Mouse (Mus musculus): ENCODE measurements around the gene Nyap2. TPM values are rescaled to one million over a fixed set of nuclear protein-coding genes. Genes with fewer than 3 reads are reported as not detected.

Gene Nyap2
- polyA plus RNA-seq, 1 experiment, result 0.03 TPM

DNA sequence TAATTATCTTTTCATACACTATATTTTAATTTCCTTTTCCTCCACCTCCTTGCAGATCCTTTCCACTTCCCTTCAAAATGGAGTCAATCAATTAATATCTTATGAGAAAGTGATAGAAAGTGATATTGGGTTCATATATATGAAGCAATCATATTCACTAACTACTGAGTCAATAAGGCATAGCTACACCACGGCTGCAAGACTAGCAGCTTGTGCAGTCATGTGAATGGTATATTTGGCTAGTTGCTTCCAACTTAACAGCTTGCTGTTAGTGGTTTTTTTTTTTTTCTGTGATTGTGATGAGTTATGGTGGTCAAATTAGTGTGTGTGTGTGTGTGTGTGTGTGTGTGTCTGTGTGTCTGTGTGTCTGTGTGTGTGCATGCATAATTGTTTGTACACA lies 25.0 kb downstream of the Nyap2 start:
- TF ChIP-seq CTCF (IDR thresholded peaks at IDR 0.05; ENCODE audit: borderline replicate concordance, control insufficient read depth, extremely low read depth, insufficient read depth, low read length, poor library complexity) (no peak), POLR2A (IDR thresholded peaks at IDR 0.05; ENCODE audit: control insufficient read depth, extremely low read depth, insufficient read depth, low read length, poor library complexity) (no peak)
- no peaks in the 10 kb centered on the region for H3K27me3 ChIP-seq (ENCODE audit: control insufficient read depth, insufficient read depth, low read length)
- H3K4me3 ChIP-seq (ENCODE audit: control insufficient read depth, insufficient read depth, low read length), result no peak overlapping the region
- H3K36me3 ChIP-seq (ENCODE audit: control insufficient read depth, insufficient read depth, low read length), result no peaks in the 10 kb centered on the region
- H3K4me1 ChIP-seq (replicated peaks; ENCODE audit: control insufficient read depth, insufficient read depth, low read length), result no peaks in the 10 kb centered on the region
- WGBS, result 91% methylated on average over 1 of the region's 1 CpGs
- no peak overlapping the region for H3K27ac ChIP-seq (ENCODE audit: control insufficient read depth, insufficient read depth, low read length)
- DNase-seq, result no peak

DNA sequence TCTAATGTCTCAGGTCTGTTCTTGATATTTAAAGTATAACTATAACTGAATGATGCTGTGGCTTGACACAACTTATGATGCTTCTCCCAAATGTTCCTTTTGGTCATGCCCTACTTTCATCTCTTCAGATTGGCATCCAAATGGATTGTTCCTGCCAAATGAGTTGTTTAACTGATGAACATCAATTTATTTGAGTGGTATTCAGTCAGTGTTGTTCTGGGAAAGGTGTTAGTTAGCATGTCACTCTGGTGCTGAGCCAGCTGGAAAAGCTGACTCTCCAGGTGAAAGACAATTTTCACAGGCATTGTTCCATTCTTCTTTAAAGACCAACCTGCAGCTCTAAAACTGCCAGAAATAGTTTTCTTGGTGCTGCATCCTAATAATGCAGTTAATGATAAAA lies 43.0 kb downstream of the Nyap2 start:
- Histone ChIP-seq H3K36me3 (ENCODE audit: control insufficient read depth, insufficient read depth, low read length) (no peaks in the 10 kb centered on the region), H3K27me3 (ENCODE audit: control insufficient read depth, insufficient read depth, low read length) (no peaks in the 10 kb centered on the region), H3K4me1 (replicated peaks; ENCODE audit: control insufficient read depth, insufficient read depth, low read length) (no peaks in the 10 kb centered on the region), H3K4me3 (ENCODE audit: control insufficient read depth, insufficient read depth, low read length) (no peak overlapping the region), H3K27ac (ENCODE audit: control insufficient read depth, insufficient read depth, low read length) (no peak overlapping the region)
- TF ChIP-seq POLR2A (IDR thresholded peaks at IDR 0.05; ENCODE audit: control insufficient read depth, extremely low read depth, insufficient read depth, low read length, poor library complexity) (no peak), CTCF (IDR thresholded peaks at IDR 0.05; ENCODE audit: borderline replicate concordance, control insufficient read depth, extremely low read depth, insufficient read depth, low read length, poor library complexity) (no peak)
- DNase-seq, result no peak

- H3K27me3 ChIP-seq (ENCODE audit: control insufficient read depth, insufficient read depth, low read length), result no peaks in the 10 kb centered on the region
- no peak overlapping the region for H3K4me3 ChIP-seq (ENCODE audit: control insufficient read depth, insufficient read depth, low read length)
- TF ChIP-seq POLR2A (IDR thresholded peaks at IDR 0.05; ENCODE audit: control insufficient read depth, extremely low read depth, insufficient read depth, low read length, poor library complexity) (no peak), CTCF (IDR thresholded peaks at IDR 0.05; ENCODE audit: borderline replicate concordance, control insufficient read depth, extremely low read depth, insufficient read depth, low read length, poor library complexity) (no peak)
- 90% methylated on average over 8 of the region's 8 CpGs for WGBS
- H3K4me1 ChIP-seq (replicated peaks; ENCODE audit: control insufficient read depth, insufficient read depth, low read length), result no peaks in the 10 kb centered on the region
- no peak for DNase-seq
- H3K36me3 ChIP-seq (ENCODE audit: control insufficient read depth, insufficient read depth, low read length), result no peaks in the 10 kb centered on the region
- H3K27ac ChIP-seq (ENCODE audit: control insufficient read depth, insufficient read depth, low read length), result no peak overlapping the region
Observed at GRCm38 (mm10) chr1:81132007-81132712, 55.4 kb downstream of the Nyap2 start.

GRCm38 (mm10) chr1:81143855-81144254 lies 67.1 kb downstream of the Nyap2 start:
- Histone ChIP-seq H3K36me3 (ENCODE audit: control insufficient read depth, insufficient read depth, low read length) (no peaks in the 10 kb centered on the region), H3K4me3 (ENCODE audit: control insufficient read depth, insufficient read depth, low read length) (no peak overlapping the region), H3K27me3 (ENCODE audit: control insufficient read depth, insufficient read depth, low read length) (no peaks in the 10 kb centered on the region), H3K4me1 (replicated peaks; ENCODE audit: control insufficient read depth, insufficient read depth, low read length) (no peaks in the 10 kb centered on the region), H3K27ac (ENCODE audit: control insufficient read depth, insufficient read depth, low read length) (no peak overlapping the region)
- DNase-seq, result no peak
- TF ChIP-seq POLR2A (IDR thresholded peaks at IDR 0.05; ENCODE audit: control insufficient read depth, extremely low read depth, insufficient read depth, low read length, poor library complexity), result no peak
- TF ChIP-seq CTCF (IDR thresholded peaks at IDR 0.05; ENCODE audit: borderline replicate concordance, control insufficient read depth, extremely low read depth, insufficient read depth, low read length, poor library complexity), result no peak

DNA sequence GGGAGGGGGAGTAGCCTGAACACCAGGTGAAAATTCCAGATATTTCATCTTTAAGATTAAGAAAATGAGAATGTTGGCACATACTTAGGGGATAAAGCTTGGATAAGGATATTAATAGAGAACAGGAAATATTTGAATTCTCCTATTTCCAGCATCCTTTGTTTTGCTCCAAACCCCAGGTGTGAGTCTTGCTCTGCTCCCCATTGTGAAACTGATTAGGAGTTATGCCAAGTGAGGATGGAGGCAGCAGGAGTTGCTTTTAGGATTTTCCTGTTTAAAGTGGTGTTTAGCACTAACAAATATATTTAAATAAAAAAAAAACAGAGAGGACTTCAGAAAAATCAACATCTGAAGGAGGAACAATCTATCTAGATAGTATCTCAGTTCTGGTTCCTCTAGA lies 68.8 kb downstream of the Nyap2 start:
- Histone ChIP-seq H3K36me3 (ENCODE audit: control insufficient read depth, insufficient read depth, low read length) (no peaks in the 10 kb centered on the region), H3K27ac (ENCODE audit: control insufficient read depth, insufficient read depth, low read length) (no peak overlapping the region), H3K4me3 (ENCODE audit: control insufficient read depth, insufficient read depth, low read length) (no peak overlapping the region), H3K27me3 (ENCODE audit: control insufficient read depth, insufficient read depth, low read length) (no peaks in the 10 kb centered on the region), H3K4me1 (replicated peaks; ENCODE audit: control insufficient read depth, insufficient read depth, low read length) (no peaks in the 10 kb centered on the region)
- TF ChIP-seq CTCF (IDR thresholded peaks at IDR 0.05; ENCODE audit: borderline replicate concordance, control insufficient read depth, extremely low read depth, insufficient read depth, low read length, poor library complexity), result no peak
- no peak for DNase-seq

DNA sequence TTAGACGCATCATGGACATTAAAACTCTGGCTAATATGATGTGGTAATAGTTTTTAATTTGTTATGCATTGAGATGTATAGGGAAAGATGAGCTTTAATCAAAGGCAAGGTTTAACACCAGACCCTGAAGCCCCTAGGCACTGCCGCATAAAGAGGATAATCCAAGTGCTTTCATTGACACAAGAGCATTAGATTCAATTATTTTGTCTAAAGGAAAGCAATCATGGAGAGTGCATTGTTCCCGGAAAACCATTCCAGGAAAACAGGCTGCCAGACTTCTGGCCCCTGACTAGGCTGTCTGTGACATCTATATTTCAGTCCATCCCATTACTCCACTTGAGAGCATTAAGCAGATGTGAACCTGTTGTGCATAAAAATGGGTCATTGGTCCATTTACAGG lies 92.5 kb downstream of the Nyap2 start:
- H3K27me3 ChIP-seq (ENCODE audit: control insufficient read depth, insufficient read depth, low read length), result no peaks in the 10 kb centered on the region

GRCm38 (mm10) chr1:81172703-81173102 lies 96.0 kb downstream of the Nyap2 start:
- Histone ChIP-seq H3K4me1 (replicated peaks; ENCODE audit: control insufficient read depth, insufficient read depth, low read length) (peaks cover 2% of the 10 kb centered on the region; the same call in 1 of the 2 replicates), H3K27me3 (ENCODE audit: control insufficient read depth, insufficient read depth, low read length) (no peaks in the 10 kb centered on the region), H3K36me3 (ENCODE audit: control insufficient read depth, insufficient read depth, low read length) (no peaks in the 10 kb centered on the region), H3K27ac (ENCODE audit: control insufficient read depth, insufficient read depth, low read length) (no peak overlapping the region), H3K4me3 (ENCODE audit: control insufficient read depth, insufficient read depth, low read length) (no peak overlapping the region)
- TF ChIP-seq CTCF (IDR thresholded peaks at IDR 0.05; ENCODE audit: borderline replicate concordance, control insufficient read depth, extremely low read depth, insufficient read depth, low read length, poor library complexity) (no peak), POLR2A (IDR thresholded peaks at IDR 0.05; ENCODE audit: control insufficient read depth, extremely low read depth, insufficient read depth, low read length, poor library complexity) (no peak)
- DNase-seq, result no peak

More for the DNA sequence above, 92.5 kb downstream of the Nyap2 start:
- no peak overlapping the region for H3K4me3 ChIP-seq (ENCODE audit: control insufficient read depth, insufficient read depth, low read length)
- no peak for TF ChIP-seq CTCF (IDR thresholded peaks at IDR 0.05; ENCODE audit: borderline replicate concordance, control insufficient read depth, extremely low read depth, insufficient read depth, low read length, poor library complexity)
- no peak for TF ChIP-seq POLR2A (IDR thresholded peaks at IDR 0.05; ENCODE audit: control insufficient read depth, extremely low read depth, insufficient read depth, low read length, poor library complexity)
- H3K27ac ChIP-seq (ENCODE audit: control insufficient read depth, insufficient read depth, low read length), result no peak overlapping the region
- DNase-seq, result no peak
- 98% methylated on average over 3 of the region's 3 CpGs for WGBS
- no peaks in the 10 kb centered on the region for H3K4me1 ChIP-seq (replicated peaks; ENCODE audit: control insufficient read depth, insufficient read depth, low read length)
- no peaks in the 10 kb centered on the region for H3K36me3 ChIP-seq (ENCODE audit: control insufficient read depth, insufficient read depth, low read length)

Measured in thymus, adult 2 months (tissue).